Mouse (Mus musculus): ENCODE measurements around the gene Ranbp9.

GRCm38 (mm10) chr13:43360534-43360933, 120.5 kb downstream of the Ranbp9 start:
- TF ChIP-seq CTCF (IDR thresholded peaks at IDR 0.05; ENCODE audit: borderline replicate concordance, insufficient read depth, low read length) (no peak), POLR2A (IDR thresholded peaks at IDR 0.05; ENCODE audit: low read depth, low read length) (no peak)

Measured in embryonic fibroblast, embryonic 13.5 days (primary cell).